Mouse (Mus musculus): Measurements from ENCODE around the gene Dync1i2. TPM values are rescaled to one million over a fixed set of nuclear protein-coding genes. Genes with fewer than 3 reads are reported as not detected.

Dync1i2 gene
- total and polyA plus RNA-seq, 3 experiments, result 12.0 to 134 (median 131) TPM

GRCm38 (mm10) chr2:71281981-71282380 is 70.5 kb downstream of the Dync1i2 start:
- Histone ChIP-seq H3K36me3 (replicated peaks) (peaks cover 85% of the 10 kb centered on the region), H3K4me3 (ENCODE audit: low read depth, low read length) (no peak overlapping the region)
- ATAC-seq (ENCODE audit: extremely low read depth, insufficient number of reproducible peaks, low FRiP score, poor library complexity, severe bottlenecking), result no peak

GRCm38 (mm10) chr2:71290107-71290775 is 78.7 kb downstream of the Dync1i2 start:
- H3K27me3 ChIP-seq (ENCODE audit: insufficient read depth, low read length), result no peaks in the 10 kb centered on the region
- H3K36me3 ChIP-seq (replicated peaks), result peaks cover 85% of the 10 kb centered on the region
- no peaks in the 10 kb centered on the region for H3K4me1 ChIP-seq (ENCODE audit: insufficient read depth, low read depth, low read length)
- H3K4me3 ChIP-seq (ENCODE audit: low read depth, low read length), result no peak overlapping the region
- TF ChIP-seq POLR2AphosphoS5 (IDR thresholded peaks at IDR 0.05; ENCODE audit: insufficient replicate concordance, low read depth, low read length), result no peak
- no peak for TF ChIP-seq GATA1 (IDR thresholded peaks at IDR 0.05; ENCODE audit: borderline replicate concordance, low read length)
- TF ChIP-seq GATA2 (IDR thresholded peaks at IDR 0.05; ENCODE audit: borderline replicate concordance, low read depth, low read length), result no peak
- TF ChIP-seq CTCF (IDR thresholded peaks at IDR 0.05; ENCODE audit: low read depth, low read length), result no peak
- no peaks in the 10 kb centered on the region for H3K9me3 ChIP-seq (replicated peaks)
- no peak for DNase-seq (ENCODE audit: low spot score)
- ATAC-seq (ENCODE audit: extremely low read depth, insufficient number of reproducible peaks, low FRiP score, poor library complexity, severe bottlenecking), result no peak

More at GRCm38 (mm10) chr2:71281981-71282380, 70.5 kb downstream of the Dync1i2 start:
- no peak for TF ChIP-seq CTCF (IDR thresholded peaks at IDR 0.05; ENCODE audit: low read depth, low read length)
- no peak for TF ChIP-seq TAL1 (conservative IDR thresholded peaks at IDR 0.05; ENCODE audit: low read depth, low read length)
- no peak for TF ChIP-seq GATA1 (IDR thresholded peaks at IDR 0.05; ENCODE audit: borderline replicate concordance, low read length)
- TF ChIP-seq GATA2 (IDR thresholded peaks at IDR 0.05; ENCODE audit: borderline replicate concordance, low read depth, low read length), result no peak
- no peak for TF ChIP-seq POLR2AphosphoS5 (IDR thresholded peaks at IDR 0.05; ENCODE audit: insufficient replicate concordance, low read depth, low read length)
- no peaks in the 10 kb centered on the region for H3K9me3 ChIP-seq (replicated peaks)
- H3K27me3 ChIP-seq (ENCODE audit: insufficient read depth, low read length), result no peaks in the 10 kb centered on the region
- DNase-seq (ENCODE audit: low spot score), result no peak
- no peaks in the 10 kb centered on the region for H3K4me1 ChIP-seq (ENCODE audit: insufficient read depth, low read depth, low read length)

- peaks cover 88% of the 10 kb centered on the region for H3K36me3 ChIP-seq (replicated peaks)
- H3K9me3 ChIP-seq (replicated peaks), result no peaks in the 10 kb centered on the region
- no peaks in the 10 kb centered on the region for H3K4me1 ChIP-seq (ENCODE audit: insufficient read depth, low read depth, low read length)
- H3K4me3 ChIP-seq (ENCODE audit: low read depth, low read length), result no peak overlapping the region
- H3K27me3 ChIP-seq (ENCODE audit: insufficient read depth, low read length), result no peaks in the 10 kb centered on the region
- no peak for ATAC-seq (ENCODE audit: extremely low read depth, insufficient number of reproducible peaks, low FRiP score, poor library complexity, severe bottlenecking)
- no peak for TF ChIP-seq GATA1 (IDR thresholded peaks at IDR 0.05; ENCODE audit: borderline replicate concordance, low read length)
- no peak for TF ChIP-seq CTCF (IDR thresholded peaks at IDR 0.05; ENCODE audit: low read depth, low read length)
- TF ChIP-seq TAL1 (conservative IDR thresholded peaks at IDR 0.05; ENCODE audit: low read depth, low read length), result no peak
- TF ChIP-seq GATA2 (IDR thresholded peaks at IDR 0.05; ENCODE audit: borderline replicate concordance, low read depth, low read length), result no peak
- no peak for TF ChIP-seq POLR2AphosphoS5 (IDR thresholded peaks at IDR 0.05; ENCODE audit: insufficient replicate concordance, low read depth, low read length)
- DNase-seq (ENCODE audit: low spot score), result no peak
These were observed 80.1 kb downstream of the Dync1i2 start for GRCm38 (mm10) chr2:71291566-71291965.

GRCm38 (mm10) chr2:71293983-71294382 is 82.5 kb downstream of the Dync1i2 start:
- no peak for ATAC-seq (ENCODE audit: extremely low read depth, insufficient number of reproducible peaks, low FRiP score, poor library complexity, severe bottlenecking)
- TF ChIP-seq TAL1 (conservative IDR thresholded peaks at IDR 0.05; ENCODE audit: low read depth, low read length) (no peak), GATA2 (IDR thresholded peaks at IDR 0.05; ENCODE audit: borderline replicate concordance, low read depth, low read length) (no peak), CTCF (IDR thresholded peaks at IDR 0.05; ENCODE audit: low read depth, low read length) (no peak), GATA1 (IDR thresholded peaks at IDR 0.05; ENCODE audit: borderline replicate concordance, low read length) (no peak), POLR2AphosphoS5 (IDR thresholded peaks at IDR 0.05; ENCODE audit: insufficient replicate concordance, low read depth, low read length) (no peak)
- Histone ChIP-seq H3K4me3 (ENCODE audit: low read depth, low read length) (no peak overlapping the region), H3K9me3 (replicated peaks) (no peaks in the 10 kb centered on the region), H3K4me1 (ENCODE audit: insufficient read depth, low read depth, low read length) (no peaks in the 10 kb centered on the region), H3K36me3 (replicated peaks) (peaks cover 87% of the 10 kb centered on the region), H3K27me3 (ENCODE audit: insufficient read depth, low read length) (no peaks in the 10 kb centered on the region)
- DNase-seq (ENCODE audit: low spot score), result no peak

- DNase-seq (ENCODE audit: low spot score) (no peak), ATAC-seq (ENCODE audit: extremely low read depth, insufficient number of reproducible peaks, low FRiP score, poor library complexity, severe bottlenecking) (no peak)
- H3K9me3 ChIP-seq (replicated peaks), result no peaks in the 10 kb centered on the region
- peaks cover 87% of the 10 kb centered on the region for H3K36me3 ChIP-seq (replicated peaks)
- no peaks in the 10 kb centered on the region for H3K4me1 ChIP-seq (ENCODE audit: insufficient read depth, low read depth, low read length)
- TF ChIP-seq POLR2AphosphoS5 (IDR thresholded peaks at IDR 0.05; ENCODE audit: insufficient replicate concordance, low read depth, low read length) (no peak), CTCF (IDR thresholded peaks at IDR 0.05; ENCODE audit: low read depth, low read length) (no peak), TAL1 (conservative IDR thresholded peaks at IDR 0.05; ENCODE audit: low read depth, low read length) (no peak), GATA2 (IDR thresholded peaks at IDR 0.05; ENCODE audit: borderline replicate concordance, low read depth, low read length) (no peak), GATA1 (IDR thresholded peaks at IDR 0.05; ENCODE audit: borderline replicate concordance, low read length) (no peak)
- no peak overlapping the region for H3K4me3 ChIP-seq (ENCODE audit: low read depth, low read length)
- no peaks in the 10 kb centered on the region for H3K27me3 ChIP-seq (ENCODE audit: insufficient read depth, low read length)
These were observed 83.0 kb downstream of the Dync1i2 start for GRCm38 (mm10) chr2:71294489-71294888.

- Histone ChIP-seq H3K4me1 (ENCODE audit: insufficient read depth, low read depth, low read length) (no peaks in the 10 kb centered on the region), H3K9me3 (replicated peaks) (no peaks in the 10 kb centered on the region), H3K36me3 (replicated peaks) (peaks cover 87% of the 10 kb centered on the region), H3K27me3 (ENCODE audit: insufficient read depth, low read length) (no peaks in the 10 kb centered on the region), H3K4me3 (ENCODE audit: low read depth, low read length) (no peak overlapping the region)
- DNase-seq (ENCODE audit: low spot score) (no peak), ATAC-seq (ENCODE audit: extremely low read depth, insufficient number of reproducible peaks, low FRiP score, poor library complexity, severe bottlenecking) (no peak)
- TF ChIP-seq GATA2 (IDR thresholded peaks at IDR 0.05; ENCODE audit: borderline replicate concordance, low read depth, low read length) (no peak), TAL1 (conservative IDR thresholded peaks at IDR 0.05; ENCODE audit: low read depth, low read length) (no peak), POLR2AphosphoS5 (IDR thresholded peaks at IDR 0.05; ENCODE audit: insufficient replicate concordance, low read depth, low read length) (no peak), GATA1 (IDR thresholded peaks at IDR 0.05; ENCODE audit: borderline replicate concordance, low read length) (no peak), CTCF (IDR thresholded peaks at IDR 0.05; ENCODE audit: low read depth, low read length) (no peak)
These were observed 84.3 kb downstream of the Dync1i2 start for GRCm38 (mm10) chr2:71295844-71296243.
